12 mouse cellular contexts compared by ENCODE assay signal in the genomic region with DNA sequence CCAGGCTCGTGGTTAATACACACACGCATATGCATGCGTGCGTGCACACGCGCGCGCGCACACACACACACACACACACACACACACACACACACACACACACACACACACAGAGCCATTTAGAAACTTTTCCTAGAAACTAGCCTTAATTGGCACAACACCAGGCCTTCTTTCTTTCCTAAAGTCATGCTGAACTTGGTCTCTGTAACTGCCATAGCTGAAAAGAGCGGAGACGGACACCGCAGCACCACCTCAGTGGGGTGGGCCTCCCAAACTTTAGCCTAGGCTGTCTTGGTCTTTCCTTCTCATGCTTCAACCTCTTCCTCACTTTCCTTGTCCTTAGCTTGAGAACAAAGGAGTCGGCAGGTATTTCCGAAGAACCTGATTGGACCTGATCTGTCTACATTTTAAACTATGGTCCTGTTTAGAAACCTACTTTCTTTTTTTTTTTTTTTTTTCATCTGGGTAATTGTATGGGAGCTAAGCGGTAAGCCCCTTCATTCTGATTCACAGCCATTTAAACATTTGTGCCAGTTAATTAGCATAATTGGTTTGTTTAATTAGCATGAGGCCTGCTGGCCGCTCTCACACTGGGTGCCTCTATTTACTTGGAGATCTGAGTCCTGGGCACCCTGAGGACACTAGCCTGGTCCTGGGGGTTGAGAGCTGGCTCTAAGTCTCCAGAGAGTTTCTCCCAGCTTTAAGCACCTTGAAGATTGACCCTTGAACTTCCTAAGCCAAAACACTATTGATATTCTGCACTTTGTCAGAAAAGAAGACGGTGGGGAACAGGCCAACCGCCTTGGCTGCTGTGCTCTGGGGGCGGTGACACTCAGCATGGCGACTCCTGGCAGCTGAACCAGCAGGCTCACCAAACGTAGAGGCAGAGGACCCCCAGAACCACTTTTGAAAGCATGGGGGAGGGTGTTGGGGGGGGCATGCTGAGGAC.
DNase-seq lines count a peak whose midpoint lies in the region; ATAC-seq and TF ChIP-seq lines count a peak whose summit lies in the region.
"Had no signal": no experiment of that assay in that cellular context is flagged by ENCODE, and none has a peak within 500 bp of the region (broad histone marks: within the 10 kb centered on the region; RNA-seq: fewer than 3 reads in every experiment).

No protein-coding gene starts in this region.

- no peaks in the 10 kb centered on the region for H3K36me3 ChIP-seq in hindbrain, embryonic 13.5 days
- no peaks in the 10 kb centered on the region for H3K36me3 ChIP-seq in midbrain, postnatal 0 days (ENCODE audit: insufficient read depth, low read length)
- H3K36me3 ChIP-seq: limb, embryonic 12.5 days had no signal

- peak; percentile 61 for DNase-seq in R1 (ENCODE audit: low read depth, low spot score)
- DNase-seq in embryo, embryonic 11 days = peak; percentile 32
- DNase-seq in midbrain, postnatal 0 days (ENCODE audit: low spot score) = peak; percentile 80
- no peak for DNase-seq in adrenal gland, adult 8-10 months
- DNase-seq in spleen, postnatal 4 days (ENCODE audit: low spot score in 2 of 2) = no peak
- DNase-seq: cerebellum, postnatal 36 days; gastrocnemius, postnatal 10 days; kidney, adult 11 months; lung, adult 18-20 months had no signal

- H3K4me2 ChIP-seq in hindbrain, embryonic 13.5 days = no peak overlapping the region
- no peak overlapping the region for H3K4me2 ChIP-seq in midbrain, postnatal 0 days (ENCODE audit: low read depth, low read length, poor library complexity, severe bottlenecking)
- H3K4me2 ChIP-seq: limb, embryonic 12.5 days had no signal

- ATAC-seq in hindbrain, embryonic 13.5 days (ENCODE audit: low FRiP score) = peak; percentile 67; the same call in 1 of the 2 replicates
- ATAC-seq in midbrain, postnatal 0 days (ENCODE audit: low FRiP score) = no peak
- ATAC-seq in megakaryocyte, adult 5-6 weeks (ENCODE audit: poor library complexity, severe bottlenecking) = no peak

- no peak overlapping the region for H3K4me3 ChIP-seq in hindbrain, embryonic 13.5 days
- no peak overlapping the region for H3K4me3 ChIP-seq in midbrain, postnatal 0 days (ENCODE audit: low read depth, low read length)
- H3K4me3 ChIP-seq: limb, embryonic 12.5 days had no signal

- no peak for TF ChIP-seq CTCF in midbrain, postnatal 0 days (IDR thresholded peaks at IDR 0.05)

- H3K9me3 ChIP-seq in hindbrain, embryonic 13.5 days = no peaks in the 10 kb centered on the region
- H3K9me3 ChIP-seq in midbrain, postnatal 0 days (ENCODE audit: low read length) = no peaks in the 10 kb centered on the region
- H3K9me3 ChIP-seq: limb, embryonic 12.5 days had no signal

- peak overlapping the region; percentile 55 for H3K27ac ChIP-seq in hindbrain, embryonic 13.5 days
- H3K27ac ChIP-seq in midbrain, postnatal 0 days (ENCODE audit: low read depth, low read length) = no peak overlapping the region
- H3K27ac ChIP-seq: limb, embryonic 12.5 days had no signal

- peaks cover 43% of the 10 kb centered on the region for H3K27me3 ChIP-seq in hindbrain, embryonic 13.5 days
- peaks cover 6% of the 10 kb centered on the region; the same call in 1 of the 2 replicates for H3K27me3 ChIP-seq in midbrain, postnatal 0 days (ENCODE audit: insufficient read depth, low read length)

- peaks cover 27% of the 10 kb centered on the region for H3K4me1 ChIP-seq in hindbrain, embryonic 13.5 days (replicated peaks)
- H3K4me1 ChIP-seq in midbrain, postnatal 0 days (ENCODE audit: insufficient read depth, low read length) = 0 out of 2 replicates have a peak, but pooled peaks cover 3% of the 10 kb centered on the region
- H3K4me1 ChIP-seq: limb, embryonic 12.5 days had no signal

- H3K9ac ChIP-seq in hindbrain, embryonic 13.5 days = no peak overlapping the region
- no peak overlapping the region for H3K9ac ChIP-seq in midbrain, postnatal 0 days (replicated peaks; ENCODE audit: low read length, poor library complexity, severe bottlenecking)
- H3K9ac ChIP-seq: limb, embryonic 12.5 days had no signal

- WGBS in hindbrain, embryonic 13.5 days = 27% methylated on average over 21 of the region's 21 CpGs
- WGBS in midbrain, postnatal 0 days = 35% methylated on average over 21 of the region's 21 CpGs

Comparison
In these comparisons a context has a peak if more than half of its experiments do, and no peak if none do; other contexts are left out.
1. DNase-seq: peak in R1 (single experiment), embryo, embryonic 11 days (single experiment) and midbrain, postnatal 0 days (single experiment); none in adrenal gland, adult 8-10 months (single experiment) and spleen, postnatal 4 days (0 of 2).